Mouse (Mus musculus): ENCODE results near the gene Stk10.

Stk10 gene

GRCm38 (mm10) chr11:32527006-32527405 lies 6.1 kb upstream of the Stk10 start:
- DNase-seq = no peak

GRCm38 (mm10) chr11:32530151-32530550 lies 3.0 kb upstream of the Stk10 start:
- DNase-seq = peak; percentile 54

GRCm38 (mm10) chr11:32531871-32532764 lies 987 bp upstream of the Stk10 start, which contains the start of gene Efcab9:
Efcab9 (minus strand) TSS chr11:32532081.
- DNase-seq = peak; percentile 51

GRCm38 (mm10) chr11:32533482-32534261 lies 567 bp downstream of the Stk10 start:
- DNase-seq = peak; percentile 87

GRCm38 (mm10) chr11:32534453-32535075 lies 1.5 kb downstream of the Stk10 start:
- no peak for DNase-seq

- DNase-seq = no peak
These were observed 2.5 kb downstream of the Stk10 start for GRCm38 (mm10) chr11:32535646-32536045.

- DNase-seq = no peak
These were observed 3.8 kb downstream of the Stk10 start for GRCm38 (mm10) chr11:32536954-32537353.

GRCm38 (mm10) chr11:32538435-32538834 lies 5.3 kb downstream of the Stk10 start:
- no peak for DNase-seq

GRCm38 (mm10) chr11:32538846-32539245 lies 5.7 kb downstream of the Stk10 start:
- peak; percentile 43 for DNase-seq

- no peak for DNase-seq
These were observed 6.6 kb downstream of the Stk10 start for GRCm38 (mm10) chr11:32539717-32540116.

- DNase-seq = no peak
These were observed 7.4 kb downstream of the Stk10 start for GRCm38 (mm10) chr11:32540463-32540862.

- peak; percentile 42 for DNase-seq
These were observed 9.1 kb downstream of the Stk10 start for GRCm38 (mm10) chr11:32542181-32542580.

- DNase-seq = peak; percentile 77
These were observed 9.7 kb downstream of the Stk10 start for GRCm38 (mm10) chr11:32542687-32543411.

GRCm38 (mm10) chr11:32544041-32544440 lies 10.9 kb downstream of the Stk10 start:
- no peak for DNase-seq

- no peak for DNase-seq
These were observed 11.4 kb downstream of the Stk10 start for GRCm38 (mm10) chr11:32544497-32544896.

GRCm38 (mm10) chr11:32545605-32546004 lies 12.5 kb downstream of the Stk10 start:
- peak; percentile 21 for DNase-seq

GRCm38 (mm10) chr11:32546483-32546882 lies 13.4 kb downstream of the Stk10 start:
- DNase-seq = no peak

GRCm38 (mm10) chr11:32547391-32547947 lies 14.4 kb downstream of the Stk10 start:
- DNase-seq = no peak

- no peak for DNase-seq
These were observed 15.1 kb downstream of the Stk10 start for GRCm38 (mm10) chr11:32548240-32548639.

GRCm38 (mm10) chr11:32549236-32549635 lies 16.1 kb downstream of the Stk10 start:
- no peak for DNase-seq

GRCm38 (mm10) chr11:32550102-32550501 lies 17.0 kb downstream of the Stk10 start:
- DNase-seq = no peak

GRCm38 (mm10) chr11:32551056-32551455 lies 18.0 kb downstream of the Stk10 start:
- no peak for DNase-seq
